Comparison of ENCODE assay signal across 20 mouse cellular contexts in the genomic region with DNA sequence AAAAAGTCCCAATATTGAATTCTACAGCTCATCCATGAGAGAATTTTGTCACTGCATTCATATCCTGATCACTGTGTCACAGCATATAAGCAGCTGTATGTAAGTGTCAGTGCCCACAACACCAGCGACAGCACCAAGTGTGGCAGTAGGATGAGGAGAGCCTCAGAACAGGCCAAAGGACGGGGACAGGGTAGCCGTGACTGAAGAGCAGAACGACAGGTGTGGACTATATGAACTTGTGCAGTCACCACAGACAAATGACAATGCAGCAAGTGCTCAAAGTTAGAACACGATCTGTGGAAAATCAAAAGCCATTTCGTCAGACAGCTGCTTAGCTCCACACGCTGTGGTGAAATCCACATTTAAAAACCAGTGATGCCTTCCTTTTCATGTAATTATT.
DNase-seq lines count a peak whose midpoint lies in the region; ATAC-seq and TF ChIP-seq lines count a peak whose summit lies in the region.
"Had no signal": no experiment of that assay in that cellular context is flagged by ENCODE, and none has a peak within 500 bp of the region (broad histone marks: within the 10 kb centered on the region; RNA-seq: fewer than 3 reads in every experiment).

No protein-coding gene starts in this region.

- H3K4me2 ChIP-seq in hindbrain, embryonic 14.5 days (replicated peaks): no peak overlapping the region
- H3K4me2 ChIP-seq in hindbrain, embryonic 12.5 days (replicated peaks): no peak overlapping the region
- no peak overlapping the region for H3K4me2 ChIP-seq in hindbrain, postnatal 0 days (ENCODE audit: low read depth, low read length)
- H3K4me2 ChIP-seq in midbrain, embryonic 15.5 days: no peak overlapping the region
- no peak overlapping the region for H3K4me2 ChIP-seq in myocyte (ENCODE audit: low read depth)
- H3K4me2 ChIP-seq: embryonic facial prominence, embryonic 12.5 days; forebrain, embryonic 13.5 days; forebrain, embryonic 15.5 days had no signal

- no peaks in the 10 kb centered on the region for H3K27me3 ChIP-seq in hindbrain, embryonic 14.5 days (ENCODE audit: control insufficient read depth, insufficient read depth, low read length)
- no peaks in the 10 kb centered on the region for H3K27me3 ChIP-seq in hindbrain, embryonic 12.5 days
- H3K27me3 ChIP-seq in hindbrain, postnatal 0 days (ENCODE audit: insufficient read depth, low read length): no peaks in the 10 kb centered on the region
- H3K27me3 ChIP-seq in hindbrain, embryonic 10.5 days (ENCODE audit: insufficient read depth, poor library complexity, severe bottlenecking): no peaks in the 10 kb centered on the region
- H3K27me3 ChIP-seq in midbrain, embryonic 15.5 days (replicated peaks): no peaks in the 10 kb centered on the region
- no peaks in the 10 kb centered on the region for H3K27me3 ChIP-seq in midbrain, embryonic 10.5 days (ENCODE audit: low read depth, poor library complexity, severe bottlenecking)
- H3K27me3 ChIP-seq in myocyte (ENCODE audit: control insufficient read depth, insufficient read depth, insufficient read length): no peaks in the 10 kb centered on the region
- H3K27me3 ChIP-seq: embryonic facial prominence, embryonic 12.5 days; forebrain, embryonic 13.5 days; forebrain, embryonic 15.5 days had no signal

- no peak for DNase-seq in hindbrain, embryonic 14.5 days (ENCODE audit: low spot score)
- DNase-seq in hindbrain, postnatal 0 days (ENCODE audit: low spot score): no peak
- no peak for DNase-seq in hindbrain, embryonic 10.5 days (ENCODE audit: low spot score)
- no peak for DNase-seq in midbrain, embryonic 10.5 days (ENCODE audit: low spot score)
- DNase-seq in adipocyte (ENCODE audit: low spot score): no peak
- DNase-seq: adrenal gland, adult 8-10 months; adrenal gland, postnatal 14 days; adrenal gland, postnatal 36 days; cerebellum, adult 11-12 months; cerebellum, adult 2 months; cerebellum, adult 9-10 months; cerebellum, postnatal 10 days; cerebellum, postnatal 25 days had no signal

- H3K4me3 ChIP-seq in hindbrain, embryonic 14.5 days (replicated peaks; ENCODE audit: low read length): no peak overlapping the region
- no peak overlapping the region for H3K4me3 ChIP-seq in hindbrain, embryonic 12.5 days
- no peak overlapping the region for H3K4me3 ChIP-seq in hindbrain, postnatal 0 days (ENCODE audit: low read length)
- no peak overlapping the region for H3K4me3 ChIP-seq in hindbrain, embryonic 10.5 days
- no peak overlapping the region for H3K4me3 ChIP-seq in midbrain, embryonic 15.5 days
- H3K4me3 ChIP-seq in midbrain, embryonic 10.5 days: no peak overlapping the region
- no peak overlapping the region for H3K4me3 ChIP-seq in myocyte
- H3K4me3 ChIP-seq: embryonic facial prominence, embryonic 10.5 days; embryonic facial prominence, embryonic 12.5 days; forebrain, embryonic 13.5 days; forebrain, embryonic 15.5 days had no signal

- H3K79me2 ChIP-seq in myocyte (ENCODE audit: control insufficient read depth, insufficient read depth): no peaks in the 10 kb centered on the region

- H3K9ac ChIP-seq in hindbrain, embryonic 14.5 days: no peak overlapping the region
- no peak overlapping the region for H3K9ac ChIP-seq in hindbrain, embryonic 12.5 days
- H3K9ac ChIP-seq in hindbrain, postnatal 0 days (replicated peaks; ENCODE audit: low read length): no peak overlapping the region
- no peak overlapping the region for H3K9ac ChIP-seq in midbrain, embryonic 15.5 days
- H3K9ac ChIP-seq: embryonic facial prominence, embryonic 12.5 days; forebrain, embryonic 13.5 days; forebrain, embryonic 15.5 days had no signal

- H3K36me3 ChIP-seq in hindbrain, embryonic 14.5 days (replicated peaks; ENCODE audit: control insufficient read depth, insufficient read depth): peaks cover under 1% of the 10 kb centered on the region; the same call in 1 of the 2 replicates
- no peaks in the 10 kb centered on the region for H3K36me3 ChIP-seq in hindbrain, embryonic 12.5 days
- H3K36me3 ChIP-seq in hindbrain, postnatal 0 days (ENCODE audit: insufficient read depth, low read length): 0 out of 2 replicates have a peak, but pooled peaks cover under 1% of the 10 kb centered on the region
- no peaks in the 10 kb centered on the region for H3K36me3 ChIP-seq in hindbrain, embryonic 10.5 days
- no peaks in the 10 kb centered on the region for H3K36me3 ChIP-seq in midbrain, embryonic 15.5 days (replicated peaks)
- H3K36me3 ChIP-seq in midbrain, embryonic 10.5 days: no peaks in the 10 kb centered on the region
- H3K36me3 ChIP-seq in myocyte (ENCODE audit: control insufficient read depth, insufficient read depth): no peaks in the 10 kb centered on the region
- H3K36me3 ChIP-seq: embryonic facial prominence, embryonic 10.5 days; embryonic facial prominence, embryonic 12.5 days; forebrain, embryonic 15.5 days had no signal

- TF ChIP-seq POLR2A in myocyte (IDR thresholded peaks at IDR 0.05; ENCODE audit: insufficient read length, low read depth): no peak

- WGBS in hindbrain, embryonic 14.5 days: 84% methylated on average over 7 of the region's 7 CpGs
- 90% methylated on average over 7 of the region's 7 CpGs for WGBS in hindbrain, embryonic 12.5 days
- 73% methylated on average over 7 of the region's 7 CpGs for WGBS in hindbrain, postnatal 0 days
- 89% methylated on average over 7 of the region's 7 CpGs for WGBS in hindbrain, embryonic 10.5 days
- WGBS in midbrain, embryonic 15.5 days: 72% methylated on average over 7 of the region's 7 CpGs
- WGBS in midbrain, embryonic 10.5 days: 91% methylated on average over 7 of the region's 7 CpGs

- ATAC-seq in hindbrain, embryonic 14.5 days (ENCODE audit: low FRiP score): no peak
- ATAC-seq in hindbrain, embryonic 12.5 days (ENCODE audit: low FRiP score): no peak
- no peak for ATAC-seq in hindbrain, postnatal 0 days
- ATAC-seq in midbrain, embryonic 15.5 days (replicated peaks): no peak
- ATAC-seq: forebrain, embryonic 13.5 days; forebrain, embryonic 15.5 days had no signal

- H3K4me1 ChIP-seq in hindbrain, embryonic 14.5 days (replicated peaks; ENCODE audit: control insufficient read depth, insufficient read depth, low read length): peaks cover 5% of the 10 kb centered on the region
- H3K4me1 ChIP-seq in hindbrain, embryonic 12.5 days: peaks cover 7% of the 10 kb centered on the region; the same call in 1 of the 2 replicates
- H3K4me1 ChIP-seq in hindbrain, postnatal 0 days (ENCODE audit: insufficient read depth, low read length): 0 out of 2 replicates have a peak, but pooled peaks cover 4% of the 10 kb centered on the region
- no peaks in the 10 kb centered on the region for H3K4me1 ChIP-seq in hindbrain, embryonic 10.5 days (replicated peaks)
- 0 out of 2 replicates have a peak, but pooled peaks cover 4% of the 10 kb centered on the region for H3K4me1 ChIP-seq in midbrain, embryonic 15.5 days
- H3K4me1 ChIP-seq in midbrain, embryonic 10.5 days: peaks cover 6% of the 10 kb centered on the region; the same call in 1 of the 2 replicates
- H3K4me1 ChIP-seq: embryonic facial prominence, embryonic 12.5 days; forebrain, embryonic 15.5 days had no signal

- H3K27ac ChIP-seq in hindbrain, embryonic 14.5 days: 0 out of 2 replicates have a peak overlapping the region, but pooled peaks have one; percentile 9
- H3K27ac ChIP-seq in hindbrain, embryonic 12.5 days: no peak overlapping the region
- H3K27ac ChIP-seq in hindbrain, postnatal 0 days: peak overlapping the region; percentile 36; the same call in 1 of the 2 replicates
- H3K27ac ChIP-seq in hindbrain, embryonic 10.5 days: no peak overlapping the region
- peak overlapping the region; percentile 25; the same call in 1 of the 2 replicates for H3K27ac ChIP-seq in midbrain, embryonic 15.5 days
- H3K27ac ChIP-seq in midbrain, embryonic 10.5 days (replicated peaks): no peak overlapping the region
- H3K27ac ChIP-seq: embryonic facial prominence, embryonic 10.5 days; embryonic facial prominence, embryonic 12.5 days; forebrain, embryonic 13.5 days; forebrain, embryonic 15.5 days had no signal

- no peak overlapping the region for H3ac ChIP-seq in myocyte (ENCODE audit: control insufficient read depth, insufficient read length)

- H3K9me3 ChIP-seq in hindbrain, embryonic 14.5 days (ENCODE audit: control insufficient read depth, low read length): no peaks in the 10 kb centered on the region
- no peaks in the 10 kb centered on the region for H3K9me3 ChIP-seq in hindbrain, embryonic 12.5 days (replicated peaks)
- no peaks in the 10 kb centered on the region for H3K9me3 ChIP-seq in hindbrain, postnatal 0 days (ENCODE audit: low read length)
- H3K9me3 ChIP-seq in hindbrain, embryonic 10.5 days: no peaks in the 10 kb centered on the region
- no peaks in the 10 kb centered on the region for H3K9me3 ChIP-seq in midbrain, embryonic 15.5 days
- no peaks in the 10 kb centered on the region for H3K9me3 ChIP-seq in midbrain, embryonic 10.5 days (replicated peaks)
- H3K9me3 ChIP-seq: embryonic facial prominence, embryonic 10.5 days; embryonic facial prominence, embryonic 12.5 days; forebrain, embryonic 13.5 days; forebrain, embryonic 15.5 days had no signal

- no peak for TF ChIP-seq CTCF in hindbrain, postnatal 0 days (IDR thresholded peaks at IDR 0.05; ENCODE audit: low read depth)

TF ChIP-seq in myocyte, 11 proteins besides CTCF, POLR2A, EP300 and RAD21:
- TF ChIP-seq MYOG (IDR thresholded peaks at IDR 0.05; ENCODE audit: control insufficient read depth in 1 of 3, insufficient read depth in 1 of 3, insufficient read length in 2 of 3, low read depth in 2 of 3): peak in 2 of 3 experiments; percentile 14 to 55
- TF ChIP-seq MYOD1 (IDR thresholded peaks at IDR 0.05; ENCODE audit: control insufficient read depth in 1 of 3, insufficient read length in 2 of 3, low read depth in 2 of 3): peak in 2 of 3 experiments; percentile 50 to 62
- no peak for TF ChIP-seq E2F4 (IDR thresholded peaks at IDR 0.05; ENCODE audit: insufficient read depth)

Comparison
In these comparisons a context has a peak if more than half of its experiments do, and no peak if none do; other contexts are left out.
1. H3K27ac ChIP-seq: peak in hindbrain, embryonic 14.5 days (single experiment), hindbrain, postnatal 0 days (single experiment) and midbrain, embryonic 15.5 days (single experiment); none in hindbrain, embryonic 12.5 days (single experiment), hindbrain, embryonic 10.5 days (single experiment) and midbrain, embryonic 10.5 days (single experiment).